Mouse (Mus musculus): ENCODE measurements around the gene Cchcr1.

DNA sequence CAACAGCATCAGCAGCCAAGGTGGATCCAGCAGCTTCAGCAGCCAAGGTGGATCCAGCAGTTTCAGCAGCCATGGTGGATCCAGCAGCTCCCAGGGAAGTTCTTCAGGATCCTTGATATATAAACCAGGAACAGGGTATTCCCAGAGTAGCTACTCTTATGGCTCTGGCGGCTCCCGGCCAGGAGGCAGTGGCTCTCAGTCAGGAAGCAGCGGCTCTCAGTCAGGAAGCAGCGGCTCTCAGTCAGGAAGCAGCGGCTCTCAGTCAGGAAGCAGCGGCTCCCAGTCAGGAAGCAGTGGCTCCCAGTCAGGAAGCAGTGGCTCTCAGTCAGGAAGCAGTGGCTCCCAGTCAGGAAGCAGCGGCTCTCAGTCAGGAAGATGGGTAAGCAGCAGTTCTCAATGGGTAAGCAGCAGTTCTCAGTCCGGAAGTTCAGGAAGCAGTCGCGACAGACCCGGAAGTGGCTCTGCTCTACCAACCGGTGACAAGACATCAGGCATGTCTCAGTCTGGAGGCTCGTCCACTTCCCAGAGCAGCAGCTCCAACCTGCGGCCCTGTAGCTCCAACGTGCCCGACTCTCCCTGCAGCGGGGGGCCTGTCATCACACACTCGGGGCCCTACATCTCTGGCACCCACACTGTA lies 38.0 kb downstream of the Cchcr1 start:
- TF ChIP-seq CTCF (IDR thresholded peaks at IDR 0.05), result no peak
- TF ChIP-seq EP300 (IDR thresholded peaks at IDR 0.05), result no peak

Data from lung, postnatal 0 days (tissue).